Mouse (Mus musculus): ENCODE results near the gene St3gal2.
"Not testable (repeated sequence)": the region's sequence is repeated elsewhere in the genome, so short reads cannot be mapped to it uniquely, and the experiment has no call there.

St3gal2 gene

GRCm38 (mm10) chr8:110954776-110955175 is 35.1 kb downstream of the St3gal2 start:
- no peak for DNase-seq

GRCm38 (mm10) chr8:110956619-110957450 is 37.1 kb downstream of the St3gal2 start:
- peak; percentile 85 for DNase-seq

- peak; percentile 88 for DNase-seq
Observed at GRCm38 (mm10) chr8:110957471-110957870, 37.7 kb downstream of the St3gal2 start.

GRCm38 (mm10) chr8:110958135-110958534 is 38.4 kb downstream of the St3gal2 start:
- peak; percentile 78 for DNase-seq

GRCm38 (mm10) chr8:110958553-110958952 is 38.8 kb downstream of the St3gal2 start:
- not testable (repeated sequence) for DNase-seq

GRCm38 (mm10) chr8:110959071-110959780 is 39.5 kb downstream of the St3gal2 start:
- peak; percentile 92 for DNase-seq

GRCm38 (mm10) chr8:110959906-110960305 is 40.2 kb downstream of the St3gal2 start:
- DNase-seq, result peak; percentile 97

GRCm38 (mm10) chr8:110963051-110963450 is 43.3 kb downstream of the St3gal2 start:
- DNase-seq, result no peak

GRCm38 (mm10) chr8:110964666-110965065 is 44.9 kb downstream of the St3gal2 start:
- no peak for DNase-seq

GRCm38 (mm10) chr8:110965594-110965993 is 45.9 kb downstream of the St3gal2 start:
- peak; percentile 87 for DNase-seq

- DNase-seq, result no peak
Observed at GRCm38 (mm10) chr8:110966586-110966985, 46.9 kb downstream of the St3gal2 start.

GRCm38 (mm10) chr8:110967326-110967725 is 47.6 kb downstream of the St3gal2 start:
- DNase-seq, result peak; percentile 86

GRCm38 (mm10) chr8:110969910-110970770 is 50.4 kb downstream of the St3gal2 start:
- DNase-seq, result peak; percentile 71

- not testable (repeated sequence) for DNase-seq
Observed at GRCm38 (mm10) chr8:110976532-110976931, 56.8 kb downstream of the St3gal2 start.

GRCm38 (mm10) chr8:110977987-110978386 is 58.3 kb downstream of the St3gal2 start:
- not testable (repeated sequence) for DNase-seq

GRCm38 (mm10) chr8:110981304-110981703 is 61.6 kb downstream of the St3gal2 start:
- DNase-seq, result no peak

- no peak for DNase-seq
Observed at GRCm38 (mm10) chr8:110987805-110988744, 68.4 kb downstream of the St3gal2 start.

- DNase-seq, result no peak
Observed at GRCm38 (mm10) chr8:110990017-110990416, 70.3 kb downstream of the St3gal2 start.

- DNase-seq, result no peak
Observed at GRCm38 (mm10) chr8:110996641-110997430, 77.1 kb downstream of the St3gal2 start.

GRCm38 (mm10) chr8:110997547-110998531 is 78.1 kb downstream of the St3gal2 start, which contains the start of gene Ddx19a:
TSS of gene Ddx19a (minus strand) at chr8:110997800.
- peak; percentile 86 for DNase-seq
